Comparison of ENCODE assay signal across 12 mouse cellular contexts in the genomic region with DNA sequence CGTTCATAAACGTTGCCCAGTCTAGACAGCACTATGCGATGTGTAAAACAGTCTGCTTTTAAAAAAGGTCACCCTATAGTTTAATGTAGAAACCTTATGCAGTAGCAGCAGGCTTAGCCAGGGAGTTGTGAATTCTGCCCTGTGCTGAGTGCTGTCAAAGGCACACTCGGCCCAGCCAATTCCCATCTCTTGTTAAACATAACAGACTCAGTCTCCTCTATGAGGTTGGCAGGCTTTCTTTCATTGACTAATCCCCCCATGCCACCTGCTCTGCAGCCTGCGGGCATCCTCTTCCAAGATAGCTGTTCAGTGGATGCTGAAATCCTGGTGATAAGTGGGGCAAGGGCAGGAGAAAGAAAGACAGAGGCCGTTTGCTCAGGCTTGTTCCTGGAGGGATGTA. TPM values are rescaled to one million over a fixed set of nuclear protein-coding genes. Genes with fewer than 3 reads are reported as not detected.
A peak's percentile ranks its signal among the peaks of the same experiment; 100 is the strongest.
DNase-seq lines count a peak whose midpoint lies in the region; ATAC-seq and TF ChIP-seq lines count a peak whose summit lies in the region.
"Had no signal": no experiment of that assay in that cellular context is flagged by ENCODE, and none has a peak within 500 bp of the region (broad histone marks: within the 10 kb centered on the region; RNA-seq: fewer than 3 reads in every experiment).

No protein-coding gene starts in this region.

- peaks cover 47% of the 10 kb centered on the region for H3K4me1 ChIP-seq in bone marrow macrophage, adult 2 months (ENCODE audit: control insufficient read depth, insufficient read depth, low read length)
- peaks cover 71% of the 10 kb centered on the region for H3K4me1 ChIP-seq in forebrain, embryonic 15.5 days

- no peaks in the 10 kb centered on the region for H3K9me3 ChIP-seq in forebrain, embryonic 15.5 days

- H3K27ac ChIP-seq in layer of hippocampus, adult 2 months = peak overlapping the region; percentile 69
- H3K27ac ChIP-seq in bone marrow macrophage, adult 2 months (ENCODE audit: insufficient read depth, low read depth, low read length) = peak overlapping the region; percentile 83
- H3K27ac ChIP-seq in forebrain, embryonic 15.5 days (replicated peaks) = peak overlapping the region; percentile 86

- 0 out of 2 replicates have a peak, but pooled peaks cover 2% of the 10 kb centered on the region for H3K36me3 ChIP-seq in forebrain, embryonic 15.5 days

- TF ChIP-seq CTCF in layer of hippocampus, adult 2 months (conservative IDR thresholded peaks at IDR 0.05) = no peak
- TF ChIP-seq CTCF in bone marrow macrophage, adult 2 months (IDR thresholded peaks at IDR 0.05; ENCODE audit: low read depth, low read length) = no peak

- 38% methylated on average over 6 of the region's 6 CpGs for WGBS in forebrain, embryonic 15.5 days

- H3K9ac ChIP-seq in forebrain, embryonic 15.5 days (replicated peaks) = no peak overlapping the region
- H3K9ac ChIP-seq: liver, postnatal 0 days had no signal

- ATAC-seq in forebrain, embryonic 15.5 days (replicated peaks) = peak; percentile 71
- ATAC-seq in erythroblast, adult 5-6 weeks (replicated peaks; ENCODE audit: low FRiP score, poor library complexity, severe bottlenecking) = no peak
- ATAC-seq: CD4-positive, CD25-positive, alpha-beta regulatory T cell, adult 4 months; liver, postnatal 0 days had no signal

- TF ChIP-seq POLR2A in bone marrow macrophage, adult 2 months (IDR thresholded peaks at IDR 0.05; ENCODE audit: borderline replicate concordance, low read depth, low read length) = no peak

- no peaks in the 10 kb centered on the region for H3K27me3 ChIP-seq in forebrain, embryonic 15.5 days

- no peak overlapping the region for H3K4me2 ChIP-seq in forebrain, embryonic 15.5 days (replicated peaks)

- peak in 1 of 2 experiments; percentile 65 for DNase-seq in layer of hippocampus, adult 2 months (ENCODE audit: low spot score in 2 of 2)
- DNase-seq in layer of hippocampus, adult 8-10 months (ENCODE audit: low spot score in 2 of 2) = no peak
- DNase-seq in cerebellum, adult 11 months = peak; percentile 74
- no peak for DNase-seq in thymus, postnatal 25 days
- DNase-seq: adrenal gland, adult 2 months; embryo, embryonic 11 days; kidney, adult 11 months; liver, postnatal 0 days had no signal

- H3K4me3 ChIP-seq in layer of hippocampus, adult 2 months = no peak overlapping the region
- H3K4me3 ChIP-seq in bone marrow macrophage, adult 2 months (ENCODE audit: insufficient read depth, low read length) = no peak overlapping the region
- H3K4me3 ChIP-seq in forebrain, embryonic 15.5 days = no peak overlapping the region

RNA-seq across cellular contexts. Expression of gene Nuak1, which starts 27.1 kb away (rescaled TPM):
- 10 to 100 TPM; 47.9 to 51.4 TPM for total RNA-seq in layer of hippocampus, adult 2 months (2021)
- total RNA-seq in layer of hippocampus, adult 8-10 months (2022) = 10 to 100 TPM; 52.6 to 70.1 (median 59.9) TPM
- polyA plus RNA-seq in bone marrow macrophage, adult 2 months (2012; ENCODE audit: insufficient read depth, insufficient read length, missing spikeins) = 11.4 and 13.4 TPM in 2 replicates
- 11.6 and 12.6 TPM in 2 replicates for polyA plus RNA-seq in forebrain, embryonic 15.5 days (2015; fragmentation: Nextera tagmentation; extraction: Ambion mirVana)
- total RNA-seq in erythroblast, adult 5-6 weeks (2015; ENCODE audit: low replicate concordance) = not detected in 2 replicates
- 0.85 TPM in 1 of 2 replicates, not detected in the other for total RNA-seq in erythroblast, adult 5-6 weeks (2017; ENCODE audit: low replicate concordance)
- polyA plus RNA-seq: CD4-positive, CD25-positive, alpha-beta regulatory T cell, adult 4 months had no signal

Comparison
In these comparisons a context has a peak if more than half of its experiments do, and no peak if none do; other contexts are left out.
1. RNA of gene Nuak1, which starts 27.1 kb away (total RNA-seq): 52.6 to 70.1 TPM in layer of hippocampus, adult 8-10 months and 47.9 to 51.4 TPM in layer of hippocampus, adult 2 months; 0.85 TPM in erythroblast, adult 5-6 weeks; every median in the first group is over 10 times any median in the second.
2. Peak in every context shown above with its lines, with median percentiles within 50 percentile points of each other: H3K27ac ChIP-seq.